Mouse (Mus musculus): ENCODE measurements at regions not wholly inside any gene's neighbourhood (a gene's known extent, or its start where the extent isn't known, plus 50 kb on each side); places are given as distances from the start of the nearest gene placed in this dataset.

- TF ChIP-seq POLR2A (IDR thresholded peaks at IDR 0.05; ENCODE audit: low read depth, low read length), result no peak
- no peak for TF ChIP-seq CHD2 (IDR thresholded peaks at IDR 0.05; ENCODE audit: low read length)
- TF ChIP-seq ELF1 (IDR thresholded peaks at IDR 0.05; ENCODE audit: low read depth, low read length), result no peak
- TF ChIP-seq EP300 (IDR thresholded peaks at IDR 0.05; ENCODE audit: low read length), result no peak
- no peak for TF ChIP-seq NELFE (IDR thresholded peaks at IDR 0.05; ENCODE audit: low read depth, low read length)
- TF ChIP-seq HCFC1 (IDR thresholded peaks at IDR 0.05; ENCODE audit: low read depth, low read length), result no peak
- TF ChIP-seq BHLHE40 (IDR thresholded peaks at IDR 0.05; ENCODE audit: low read depth, low read length), result no peak
- no peak for TF ChIP-seq JUND (conservative IDR thresholded peaks at IDR 0.05; ENCODE audit: low read depth, low read length)
- no peak for TF ChIP-seq ETS1 (conservative IDR thresholded peaks at IDR 0.05; ENCODE audit: low read depth, low read length)
- TF ChIP-seq SMC3 (IDR thresholded peaks at IDR 0.05; ENCODE audit: low read depth, low read length), result no peak
- TF ChIP-seq CTCF (conservative IDR thresholded peaks at IDR 0.05 in 1 of 2, IDR thresholded peaks at IDR 0.05 in 1 of 2; ENCODE audit: low read depth in 2 of 2, low read length in 2 of 2), result no peak
- TF ChIP-seq KAT2A (IDR thresholded peaks at IDR 0.05; ENCODE audit: insufficient replicate concordance, low read length), result no peak
These were observed 60.6 kb upstream of the Cpsf6 start for GRCm38 (mm10) chr10:117440225-117440976.

Data from CH12.LX (cell line).